Mouse (Mus musculus): Measurements from ENCODE around the gene Zkscan2.

Gene Zkscan2

DNA sequence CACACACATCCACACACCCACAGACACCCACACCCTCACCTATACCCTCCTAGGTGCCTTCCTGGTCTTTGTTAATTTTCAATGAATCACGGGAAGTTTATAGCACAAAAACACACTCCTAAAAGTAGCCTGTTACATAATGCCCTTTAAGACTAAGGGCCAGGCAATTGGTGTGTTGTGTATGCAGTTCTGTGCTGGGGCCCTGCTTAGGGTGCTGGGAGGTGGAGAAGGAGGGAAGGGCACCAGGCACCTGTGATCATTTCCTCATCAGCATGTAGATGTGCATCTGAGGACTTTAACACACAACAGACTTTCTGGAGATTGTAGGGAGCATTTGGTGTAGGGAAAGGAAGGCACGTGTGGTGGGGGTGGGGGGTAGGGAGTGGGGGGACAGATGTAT is 51.5 kb downstream of the Zkscan2 start:
- DNase-seq (ENCODE audit: extremely low read depth, insufficient read length, low spot score), result no peak

DNA sequence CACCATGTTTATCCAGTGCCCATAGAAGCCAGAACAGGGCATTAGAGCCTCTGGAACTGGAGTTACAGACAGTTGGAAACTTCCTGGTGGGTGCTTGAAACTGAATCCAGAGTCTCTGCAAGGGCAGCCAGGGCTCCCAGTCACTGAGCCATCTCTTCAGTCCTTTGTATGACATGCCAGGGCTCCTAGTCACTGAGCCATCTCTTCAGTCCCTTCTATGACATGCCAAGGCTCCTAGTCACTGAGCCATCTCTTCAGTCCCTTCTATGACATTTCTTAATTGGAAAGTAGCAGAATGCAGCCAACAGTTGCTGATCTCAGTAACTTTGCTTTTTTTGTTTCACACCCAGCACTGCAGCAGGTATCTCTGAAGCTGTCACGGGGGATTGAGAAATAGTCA is 58.2 kb downstream of the Zkscan2 start:
- no peak for DNase-seq (ENCODE audit: extremely low read depth, insufficient read length, low spot score)

DNA sequence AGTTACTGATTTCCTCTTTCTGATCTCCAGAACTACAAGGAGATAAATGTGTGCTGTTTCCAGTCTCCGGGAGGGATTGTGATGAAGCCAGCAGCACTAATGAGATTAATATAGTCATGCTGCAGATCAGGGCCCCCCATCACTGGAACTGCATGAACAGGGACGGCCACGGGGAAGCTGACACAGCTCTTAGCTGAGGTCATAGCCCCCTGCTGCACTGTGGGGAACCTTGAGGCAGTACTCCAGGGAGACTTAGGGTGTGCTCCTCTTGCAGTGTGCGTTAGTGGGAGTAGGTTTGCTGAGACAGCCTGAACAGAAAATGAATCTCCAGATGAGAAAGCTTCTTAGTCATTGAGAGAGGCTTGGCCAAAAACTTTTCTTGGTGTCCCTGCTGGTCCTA is 69.0 kb downstream of the Zkscan2 start:
- no peak for DNase-seq (ENCODE audit: extremely low read depth, insufficient read length, low spot score)

DNA sequence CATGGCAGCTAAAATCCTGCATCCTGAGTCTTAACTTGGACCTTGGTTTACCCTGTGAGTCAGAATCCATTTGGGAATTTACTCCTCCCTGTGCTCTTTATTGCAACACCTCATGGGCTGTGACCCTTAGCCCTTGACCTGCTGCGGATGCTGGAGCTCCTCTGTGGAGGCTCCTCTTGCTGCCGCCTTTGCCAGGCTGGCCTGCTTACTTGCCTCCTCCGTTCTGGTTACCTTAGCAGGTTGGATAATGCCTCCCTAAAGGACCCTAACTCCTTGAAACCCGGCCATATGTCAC is 69.9 kb downstream of the Zkscan2 start:
- peak; percentile 44 for DNase-seq (ENCODE audit: extremely low read depth, insufficient read length, low spot score)

DNA sequence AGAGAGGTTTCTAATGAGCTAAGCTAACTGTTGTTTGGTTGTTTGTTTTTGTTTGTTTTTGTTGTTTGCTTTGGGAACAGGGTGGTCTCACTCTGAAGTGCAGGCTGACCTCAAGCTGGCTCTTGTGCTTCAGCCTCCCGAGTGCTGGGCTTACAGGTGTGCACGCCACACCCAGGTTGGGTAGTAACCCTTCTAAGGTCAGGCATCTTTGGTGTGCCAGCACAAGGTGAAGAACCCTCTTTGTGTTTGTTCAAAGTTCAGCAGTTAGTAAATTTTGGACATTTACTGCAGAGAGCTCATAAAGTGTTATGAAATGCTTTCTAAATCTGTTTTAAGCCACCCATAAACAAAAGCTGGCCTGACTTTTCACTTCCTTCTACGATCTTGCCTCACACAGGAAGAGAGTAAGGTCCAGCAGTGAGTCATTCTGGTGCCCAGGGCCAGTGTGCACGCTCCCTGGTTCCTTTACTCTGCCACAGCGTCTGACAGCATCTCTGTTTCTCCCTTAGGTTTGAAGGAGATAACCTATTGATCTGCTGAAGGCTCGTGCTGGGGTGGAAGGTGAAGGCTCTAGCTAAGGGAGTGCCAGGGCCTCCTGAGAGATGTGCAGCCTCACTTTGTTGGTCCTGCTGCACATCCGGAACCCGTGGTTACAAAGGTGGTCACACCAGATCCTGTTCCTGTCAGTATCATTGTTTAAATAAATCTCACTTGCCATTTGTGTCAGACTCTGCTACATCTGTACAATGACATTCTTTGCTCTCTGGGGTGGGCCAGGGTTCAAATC is 70.4 kb downstream of the Zkscan2 start:
- peak; percentile 44 for DNase-seq (ENCODE audit: extremely low read depth, insufficient read length, low spot score)
